Mouse (Mus musculus) midbrain, embryonic 10.5 days (tissue): ENCODE measurements at regions not wholly inside any gene's neighbourhood (a gene's known extent, or its start where the extent isn't known, plus 50 kb on each side); places are given as distances from the start of the nearest gene placed in this dataset.
"Not testable (repeated sequence)": the region's sequence is repeated elsewhere in the genome, so short reads cannot be mapped to it uniquely, and the experiment has no call there.

Experiments used
- DNase-seq: peaks from one replicate; pipeline ENCODE4 v3.0.0-alpha.2; 2017; ENCODE audit warnings: low spot score
- H3K27ac ChIP-seq: fragments of 300-500 bp; sonication (generic); replicated peaks from 2 replicates; pipeline ENCODE4 v1.5.1; 2016; ENCODE audit warnings: mild to moderate bottlenecking
- H3K27me3 ChIP-seq: fragments of 300-500 bp; sonication (generic); 2 replicates; pipeline ENCODE4 v1.6.1; 2016; ENCODE audit warnings: low read depth, mild to moderate bottlenecking; ENCODE audit not compliant: poor library complexity, severe bottlenecking
- H3K36me3 ChIP-seq: fragments of 300-500 bp; sonication (generic); 2 replicates; pipeline ENCODE4 v1.6.1; 2016; ENCODE audit warnings: mild to moderate bottlenecking, moderate library complexity
- H3K4me1 ChIP-seq: fragments of 300-500 bp; sonication (generic); 2 replicates; pipeline ENCODE4 v1.6.1; 2016
- H3K4me3 ChIP-seq: fragments of 300-500 bp; sonication (generic); 2 replicates; pipeline ENCODE4 v1.5.1; 2016; ENCODE audit warnings: mild to moderate bottlenecking, moderate library complexity
- H3K9me3 ChIP-seq: fragments of 300-500 bp; sonication (generic); replicated peaks from 2 replicates; pipeline ENCODE4 v1.6.1; 2016; ENCODE audit warnings: mild to moderate bottlenecking
- WGBS: fragments of 180-500 bp; shearing (Covaris S2); methylation state at CpG from one replicate; pipeline ENCODE4 v1.1.7; 2016; 5-methylcytosine and 5-hydroxymethylcytosine counted together

- H3K27me3 ChIP-seq, DNase-seq, H3K4me3 ChIP-seq, H3K9me3 ChIP-seq, H3K27ac ChIP-seq, H3K4me1 ChIP-seq, H3K36me3 ChIP-seq: not testable (repeated sequence)
- WGBS, result 87% methylated on average over 2 of the region's 2 CpGs
Observed at GRCm38 (mm10) chr6:18566934-18567333, 52.3 kb upstream of the Cttnbp2 start.

- Histone ChIP-seq H3K36me3 (no peaks in the 10 kb centered on the region), H3K27ac (no peak overlapping the region), H3K27me3 (no peaks in the 10 kb centered on the region), H3K4me1 (no peaks in the 10 kb centered on the region), H3K9me3 (no peaks in the 10 kb centered on the region), H3K4me3 (no peak overlapping the region)
- no peak for DNase-seq
- 91% methylated on average over 2 of the region's 2 CpGs for whole genome bisulfite sequencing
Observed at GRCm38 (mm10) chr6:18569221-18569620, 54.6 kb upstream of the Cttnbp2 start.

- no peaks in the 10 kb centered on the region for H3K9me3 ChIP-seq
- no peaks in the 10 kb centered on the region for H3K4me1 ChIP-seq
- no peak overlapping the region for H3K27ac ChIP-seq
- H3K27me3 ChIP-seq, result no peaks in the 10 kb centered on the region
- DNase-seq, result no peak
- H3K4me3 ChIP-seq, result no peak overlapping the region
- H3K36me3 ChIP-seq, result no peaks in the 10 kb centered on the region
Observed at GRCm38 (mm10) chr6:18578501-18578900, 63.9 kb upstream of the Cttnbp2 start.

GRCm38 (mm10) chr6:18589436-18589835 is 74.8 kb upstream of the Cttnbp2 start:
- no peaks in the 10 kb centered on the region for H3K9me3 ChIP-seq
- no peak overlapping the region for H3K27ac ChIP-seq
- no peak for DNase-seq
- H3K4me1 ChIP-seq, result no peaks in the 10 kb centered on the region
- H3K4me3 ChIP-seq, result no peak overlapping the region
- no peaks in the 10 kb centered on the region for H3K36me3 ChIP-seq
- H3K27me3 ChIP-seq, result no peaks in the 10 kb centered on the region

- Histone ChIP-seq H3K4me3 (no peak overlapping the region), H3K27ac (no peak overlapping the region), H3K4me1 (no peaks in the 10 kb centered on the region), H3K36me3 (no peaks in the 10 kb centered on the region), H3K27me3 (no peaks in the 10 kb centered on the region), H3K9me3 (no peaks in the 10 kb centered on the region)
- WGBS, result 89% methylated on average over 5 of the region's 5 CpGs
- DNase-seq, result no peak
Observed at GRCm38 (mm10) chr6:18596680-18597079, 82.0 kb upstream of the Cttnbp2 start.

- WGBS, result 83% methylated on average over 4 of the region's 4 CpGs
- no peak overlapping the region for H3K27ac ChIP-seq
- H3K4me1 ChIP-seq, result no peaks in the 10 kb centered on the region
- DNase-seq, result no peak
- H3K4me3 ChIP-seq, result no peak overlapping the region
- H3K9me3 ChIP-seq, result 0 out of 2 replicates have a peak, but pooled peaks cover 3% of the 10 kb centered on the region
- no peaks in the 10 kb centered on the region for H3K27me3 ChIP-seq
- no peaks in the 10 kb centered on the region for H3K36me3 ChIP-seq
Observed at GRCm38 (mm10) chr6:18599626-18600025, 85.0 kb upstream of the Cttnbp2 start.

- Histone ChIP-seq H3K4me3 (no peak overlapping the region), H3K9me3 (0 out of 2 replicates have a peak, but pooled peaks cover 5% of the 10 kb centered on the region), H3K27me3 (no peaks in the 10 kb centered on the region), H3K36me3 (no peaks in the 10 kb centered on the region), H3K27ac (no peak overlapping the region), H3K4me1 (no peaks in the 10 kb centered on the region)
- WGBS, result 88% methylated on average over 7 of the region's 7 CpGs
- no peak for DNase-seq
Observed at GRCm38 (mm10) chr6:18601926-18602325, 87.3 kb upstream of the Cttnbp2 start.

GRCm38 (mm10) chr6:18621372-18622262 is 107.0 kb upstream of the Cttnbp2 start:
- Histone ChIP-seq H3K9me3 (no peaks in the 10 kb centered on the region), H3K4me1 (no peaks in the 10 kb centered on the region), H3K27ac (no peak overlapping the region), H3K36me3 (no peaks in the 10 kb centered on the region), H3K27me3 (no peaks in the 10 kb centered on the region), H3K4me3 (no peak overlapping the region)
- DNase-seq, result no peak
- 87% methylated on average over 6 of the region's 6 CpGs for WGBS

GRCm38 (mm10) chr6:18628591-18628990 is 113.9 kb upstream of the Cttnbp2 start:
- WGBS, result 57% methylated on average over 1 of the region's 1 CpGs
- no peaks in the 10 kb centered on the region for H3K27me3 ChIP-seq
- no peak overlapping the region for H3K4me3 ChIP-seq
- H3K27ac ChIP-seq, result no peak overlapping the region
- no peaks in the 10 kb centered on the region for H3K36me3 ChIP-seq
- no peaks in the 10 kb centered on the region for H3K9me3 ChIP-seq
- no peaks in the 10 kb centered on the region for H3K4me1 ChIP-seq
- DNase-seq, result no peak

- H3K36me3 ChIP-seq, result no peaks in the 10 kb centered on the region
- H3K4me3 ChIP-seq, result no peak overlapping the region
- no peaks in the 10 kb centered on the region for H3K27me3 ChIP-seq
- H3K27ac ChIP-seq, result no peak overlapping the region
- H3K9me3 ChIP-seq, result no peaks in the 10 kb centered on the region; the same call in 1 of the 2 replicates
- WGBS, result 84% methylated on average over 2 of the region's 2 CpGs
- DNase-seq, result no peak
- H3K4me1 ChIP-seq, result no peaks in the 10 kb centered on the region
Observed at GRCm38 (mm10) chr6:18633540-18634200, 119.0 kb upstream of the Cttnbp2 start.

- H3K4me3 ChIP-seq, result no peak overlapping the region
- H3K36me3 ChIP-seq, result no peaks in the 10 kb centered on the region
- DNase-seq, result no peak
- no peaks in the 10 kb centered on the region for H3K27me3 ChIP-seq
- peaks cover 4% of the 10 kb centered on the region; the same call in 1 of the 2 replicates for H3K4me1 ChIP-seq
- no peak overlapping the region for H3K27ac ChIP-seq
- WGBS, result 43% methylated on average over 3 of the region's 3 CpGs
- no peaks in the 10 kb centered on the region; the same call in 1 of the 2 replicates for H3K9me3 ChIP-seq
Observed at GRCm38 (mm10) chr6:18639712-18640383, 125.2 kb upstream of the Cttnbp2 start.

- Histone ChIP-seq H3K27ac (no peak overlapping the region), H3K36me3 (no peaks in the 10 kb centered on the region), H3K27me3 (no peaks in the 10 kb centered on the region), H3K4me3 (no peak overlapping the region), H3K9me3 (no peaks in the 10 kb centered on the region), H3K4me1 (no peaks in the 10 kb centered on the region)
- WGBS, result 85% methylated on average over 5 of the region's 5 CpGs
- DNase-seq, result no peak
Observed at GRCm38 (mm10) chr6:18648898-18649591, 134.4 kb upstream of the Cttnbp2 start.
